Mouse (Mus musculus) adrenal gland, postnatal 14 days (tissue): Measurements from ENCODE around the gene Galnt18. TPM values are rescaled to one million over a fixed set of nuclear protein-coding genes. Genes with fewer than 3 reads are reported as not detected.

Experiments
- DNase-seq: peaks from one replicate; pipeline ENCODE4 v3.0.0; 2021; ENCODE audit warnings: mixed read lengths
- total RNA-seq: library from RNA; stranded (reverse); gene quantifications from 2 replicates; pipeline ENCODE4 v1.2.3, GENCODE M21; 2021

Gene Galnt18
- total RNA-seq, 1 experiment from 2014 or later: 18.4 TPM

GRCm38 (mm10) chr7:111713828-111714600 is 65.8 kb downstream of the Galnt18 start:
- DNase-seq: no peak

DNA sequence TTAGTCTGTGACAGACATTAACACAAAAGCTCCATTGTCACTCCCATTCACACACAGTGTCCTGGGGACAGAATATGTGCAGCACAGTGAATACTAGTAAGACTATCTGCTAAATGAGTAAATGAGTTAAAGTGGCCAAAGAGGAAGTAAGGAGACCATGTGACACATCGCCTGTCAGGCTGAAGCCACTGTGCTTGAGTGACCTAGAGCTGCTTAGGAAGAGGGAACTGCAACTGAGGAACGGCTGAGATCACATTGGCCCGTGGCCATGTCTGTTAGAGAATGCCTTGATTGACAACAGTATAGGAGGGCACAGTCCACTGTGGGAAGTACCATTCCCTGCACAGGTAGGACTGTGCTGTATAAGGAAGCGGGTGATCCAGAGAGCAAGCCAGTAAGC is 67.0 kb downstream of the Galnt18 start:
- DNase-seq: no peak

GRCm38 (mm10) chr7:111711045-111711808 is 68.5 kb downstream of the Galnt18 start:
- peak; percentile 24 for DNase-seq

DNA sequence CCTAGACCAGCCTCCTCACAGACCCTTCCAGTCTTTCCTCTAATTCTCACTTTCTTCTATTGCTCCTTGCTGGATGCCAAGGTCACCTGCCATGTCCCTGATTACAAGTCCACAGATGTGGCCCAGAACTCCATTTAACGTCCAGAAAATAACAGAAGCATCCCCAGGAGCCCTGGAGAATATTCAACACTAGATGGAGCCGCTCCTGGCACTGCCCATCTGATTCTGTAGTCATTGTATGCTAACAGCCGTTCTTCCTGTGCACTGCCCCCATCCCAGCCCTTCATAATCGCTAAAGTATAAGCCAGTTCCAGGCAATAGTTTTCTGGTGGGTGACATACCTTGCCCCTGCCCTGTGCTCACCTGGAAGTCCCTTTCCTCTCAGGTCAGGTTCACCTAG is 69.5 kb downstream of the Galnt18 start:
- peak; percentile 31 for DNase-seq

GRCm38 (mm10) chr7:111708563-111708962 is 71.2 kb downstream of the Galnt18 start:
- no peak for DNase-seq

- DNase-seq: no peak
Observed at GRCm38 (mm10) chr7:111702961-111703360, 76.8 kb downstream of the Galnt18 start.

DNA sequence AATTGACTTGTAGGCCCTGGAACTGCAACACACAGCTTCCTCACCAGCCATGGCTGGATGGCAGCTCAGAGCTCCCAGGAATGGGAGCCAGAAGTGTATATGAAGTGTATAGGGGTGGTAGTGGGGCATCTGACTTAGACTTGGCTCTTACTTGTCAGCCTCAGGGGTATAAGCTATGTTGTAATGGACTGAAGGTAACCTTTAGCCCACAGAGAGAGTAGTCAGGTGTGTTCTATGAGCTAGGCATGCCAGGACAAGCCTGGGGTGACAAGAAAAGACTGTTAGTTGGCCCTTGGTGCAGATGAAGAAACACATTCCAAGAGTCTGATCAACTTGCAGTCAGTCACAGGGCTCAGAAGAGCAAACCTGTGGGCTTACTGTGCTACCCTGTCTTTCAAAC is 78.0 kb downstream of the Galnt18 start:
- DNase-seq: no peak

DNA sequence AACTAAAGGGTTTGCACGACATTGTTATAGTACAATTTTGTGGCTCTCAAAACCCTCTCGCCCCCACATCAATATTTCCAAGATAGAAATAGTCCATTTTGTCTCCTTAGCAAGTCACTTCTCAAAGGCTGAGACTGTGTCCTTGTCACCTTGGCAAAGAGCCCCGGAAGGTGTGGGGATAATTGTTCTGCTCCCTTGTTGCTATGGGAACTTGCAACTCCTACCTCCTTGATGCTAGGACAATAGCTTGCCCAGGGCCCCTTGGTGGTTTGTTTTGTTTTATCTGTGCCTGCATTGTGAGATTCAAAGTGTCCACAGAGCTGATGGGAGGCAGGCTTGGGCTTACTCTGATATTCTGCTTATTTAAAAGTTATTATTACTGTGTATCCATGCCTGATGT is 80.3 kb downstream of the Galnt18 start:
- no peak for DNase-seq

GRCm38 (mm10) chr7:111696226-111696625 is 83.6 kb downstream of the Galnt18 start:
- no peak for DNase-seq

GRCm38 (mm10) chr7:111694312-111694711 is 85.5 kb downstream of the Galnt18 start:
- peak; percentile 73 for DNase-seq

DNA sequence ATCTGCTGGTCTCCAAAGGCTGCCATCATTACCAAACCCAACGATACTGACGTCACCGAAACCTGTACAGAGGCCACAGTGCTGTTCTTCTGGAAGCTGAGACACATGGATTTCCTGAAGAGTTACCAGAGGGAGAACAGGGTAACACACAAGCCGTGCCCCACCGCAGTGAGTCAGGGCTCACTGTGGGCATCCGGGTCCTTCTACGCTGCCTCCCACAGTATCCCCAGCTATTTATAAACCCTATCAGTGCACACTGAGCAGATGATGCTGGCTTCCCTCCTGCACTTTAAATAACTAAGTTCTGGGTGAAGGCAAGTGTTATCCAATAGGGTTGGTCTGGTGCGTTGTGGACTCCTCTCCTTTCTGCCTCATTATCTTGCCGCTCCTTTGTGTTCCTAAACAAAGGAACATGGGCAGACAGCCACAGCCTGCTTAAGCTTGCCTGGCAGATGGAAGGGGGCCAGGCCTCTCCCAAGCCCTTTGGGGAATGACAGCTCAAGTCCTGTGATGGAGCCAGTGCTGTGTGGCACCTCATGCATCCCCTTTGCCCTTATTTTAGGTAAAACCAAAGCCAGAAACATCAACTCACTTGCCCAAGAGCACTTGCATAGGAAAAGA is 87.0 kb downstream of the Galnt18 start:
- peak; percentile 16 for DNase-seq

DNA sequence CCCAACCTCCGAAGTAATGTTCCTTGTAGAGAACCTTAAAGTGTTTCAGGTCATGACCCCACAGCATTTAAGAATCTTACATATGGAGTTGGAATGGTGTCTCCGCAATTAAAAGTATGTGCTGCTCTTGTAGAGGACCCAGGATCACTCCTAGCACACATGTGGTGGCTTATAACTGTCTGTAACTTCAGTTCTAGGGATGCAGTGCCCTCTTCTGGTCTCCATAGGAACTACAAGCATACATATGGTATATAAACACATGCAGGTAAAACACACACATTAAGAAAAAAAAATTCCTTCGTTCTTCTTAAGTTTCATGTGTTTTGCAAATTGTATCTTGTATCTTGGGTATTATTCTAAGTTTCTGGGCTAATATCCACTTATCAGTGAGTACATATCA is 99.7 kb downstream of the Galnt18 start:
- no peak for DNase-seq

DNA sequence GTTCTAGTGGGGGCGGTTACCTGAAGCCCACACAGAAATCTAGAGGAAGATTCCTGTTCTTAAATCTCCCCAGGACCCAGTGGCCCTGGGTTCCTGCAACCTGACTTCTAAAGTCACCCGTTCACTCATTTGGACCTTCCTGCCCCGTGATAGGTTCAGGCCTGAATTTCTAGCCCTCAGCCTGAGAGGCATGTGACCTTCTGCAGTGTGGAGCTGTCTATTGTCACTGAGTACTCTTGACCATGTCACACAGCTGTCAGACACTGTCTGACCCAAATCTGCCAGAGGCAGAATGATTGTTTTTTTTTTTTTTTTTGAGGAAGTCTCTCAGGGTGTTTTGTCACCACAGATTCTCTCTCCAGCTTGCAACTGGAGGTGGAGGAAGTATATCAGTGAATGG is 103.3 kb downstream of the Galnt18 start:
- DNase-seq: peak; percentile 29

- DNase-seq: no peak
Observed at GRCm38 (mm10) chr7:111672467-111672866, 107.3 kb downstream of the Galnt18 start.

DNA sequence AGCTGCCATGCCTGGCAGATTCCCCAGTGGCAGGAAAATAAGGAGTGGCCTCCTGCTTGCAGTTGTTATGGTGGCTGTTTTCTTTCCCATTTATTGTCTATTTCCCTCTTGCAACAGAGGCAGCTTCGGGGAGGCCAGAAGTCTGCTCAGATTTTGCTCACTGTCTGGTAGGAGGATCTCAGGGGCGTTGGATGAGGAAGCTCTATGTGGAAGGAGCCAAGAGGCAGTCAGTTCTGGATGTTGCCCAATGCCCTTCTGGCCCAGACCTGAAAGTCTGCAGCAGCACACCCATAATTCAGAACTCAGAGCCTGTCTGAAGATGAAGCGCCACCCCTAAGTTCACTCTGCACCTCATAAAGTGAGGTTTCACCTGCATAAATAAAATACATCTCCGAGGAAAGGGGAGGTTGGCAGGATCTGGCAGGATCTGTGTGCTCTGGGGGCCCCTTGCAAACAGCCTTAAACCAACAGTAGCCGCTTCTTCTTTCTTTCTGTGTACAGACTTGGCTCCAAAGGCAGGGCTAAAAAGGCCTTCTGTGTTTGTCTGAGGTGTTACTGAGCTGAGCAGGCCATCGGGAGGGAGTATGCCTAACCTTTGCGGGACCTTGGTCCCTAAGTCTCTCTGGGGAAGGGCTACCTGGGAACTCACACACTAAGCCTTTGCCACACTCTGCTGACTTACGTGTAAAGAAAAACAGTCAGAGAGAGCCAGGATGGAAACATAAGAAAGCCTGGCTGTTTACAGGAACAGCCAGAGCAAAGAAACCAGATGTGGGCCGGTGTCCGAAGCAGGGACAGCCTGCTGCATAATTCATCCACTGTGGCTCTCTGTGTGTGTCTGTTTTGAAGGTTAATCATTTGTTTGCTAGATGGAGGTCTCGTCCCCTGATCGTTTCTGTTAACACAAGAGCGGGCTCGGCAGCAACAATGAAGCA is 116.4 kb downstream of the Galnt18 start:
- DNase-seq: peak; percentile 31

GRCm38 (mm10) chr7:111658579-111658978 is 121.2 kb downstream of the Galnt18 start:
- DNase-seq: no peak

- no peak for DNase-seq
Observed at GRCm38 (mm10) chr7:111655002-111655401, 124.8 kb downstream of the Galnt18 start.

- no peak for DNase-seq
Observed at GRCm38 (mm10) chr7:111654526-111654925, 125.3 kb downstream of the Galnt18 start.

DNA sequence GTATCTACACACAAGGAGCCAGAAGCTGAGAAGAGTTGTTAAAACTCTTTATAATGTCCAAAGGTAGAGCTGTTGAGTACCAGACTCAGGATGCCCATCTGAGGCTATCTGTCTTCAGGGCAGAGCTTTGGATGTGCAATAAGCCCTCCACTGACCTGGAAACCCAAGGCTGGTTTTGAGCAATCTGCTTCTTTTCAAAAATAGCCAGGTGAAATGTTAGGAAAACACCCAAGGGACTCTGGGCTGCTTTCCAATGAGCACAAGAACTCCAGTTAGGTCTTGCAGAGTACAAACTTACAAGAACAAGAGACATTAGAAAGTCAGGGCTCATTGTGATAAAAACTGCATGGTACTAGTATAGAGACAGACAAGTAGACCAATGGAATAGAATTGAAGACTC is 135.4 kb downstream of the Galnt18 start:
- DNase-seq: peak; percentile 37

- DNase-seq: peak; percentile 21
Observed at GRCm38 (mm10) chr7:111638899-111639298, 140.9 kb downstream of the Galnt18 start.

DNA sequence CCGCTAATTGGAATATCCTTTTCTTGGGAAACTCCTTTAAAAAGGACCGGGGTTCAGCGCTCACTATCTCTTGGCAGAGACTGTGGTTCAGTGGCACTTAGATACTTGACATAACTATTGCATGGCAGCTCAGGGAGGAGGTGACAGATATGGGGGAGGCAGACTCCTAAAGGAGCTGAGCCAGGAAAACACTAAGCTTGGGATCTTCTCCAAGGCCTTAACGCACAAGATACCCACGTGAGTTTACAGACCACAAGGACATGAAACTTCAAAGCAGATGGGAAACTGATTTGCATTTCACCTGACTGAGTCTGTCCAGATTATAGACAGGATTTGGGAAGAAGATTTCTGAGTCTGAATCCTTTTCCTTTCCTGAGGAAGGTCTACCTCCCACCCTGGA is 141.3 kb downstream of the Galnt18 start:
- DNase-seq: peak; percentile 21

DNA sequence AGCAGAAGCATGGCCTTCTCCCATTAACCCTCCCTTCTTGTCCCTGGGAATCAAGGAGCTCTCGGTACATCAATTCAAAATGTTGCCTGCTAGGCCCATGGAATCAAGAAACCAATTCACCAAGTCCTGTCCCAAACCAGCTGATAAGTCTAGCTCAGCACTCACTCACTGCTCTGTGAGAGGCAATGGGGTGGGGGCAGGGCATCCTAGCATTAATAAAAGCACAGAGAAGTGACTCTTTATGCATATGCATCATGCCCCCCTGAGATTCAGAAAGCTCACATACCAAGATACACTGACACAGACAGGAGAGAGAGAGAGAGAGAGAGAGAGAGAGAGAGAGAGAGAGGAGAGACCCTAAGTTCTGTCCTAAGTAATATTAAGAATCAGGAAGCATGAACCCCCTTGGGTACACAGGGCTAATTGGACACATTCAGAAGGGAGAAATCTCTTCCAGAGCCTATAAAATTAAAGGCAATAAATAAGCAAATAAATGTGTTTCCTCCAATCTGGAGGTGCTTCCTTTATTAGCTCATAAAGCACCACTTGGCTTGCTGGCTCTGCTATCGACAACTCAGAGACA is 141.8 kb downstream of the Galnt18 start:
- DNase-seq: no peak
